Mouse (Mus musculus) intestine, embryonic 15.5 days (tissue): ENCODE data around the gene Nat9. TPM values are rescaled to one million over a fixed set of nuclear protein-coding genes. Genes with fewer than 3 reads are reported as not detected.

Experiments used
- ATAC-seq: fragments of 200-750 bp; cut with Nextera tagmentation; 2 replicates; pipeline ENCODE4 v1.8.0; 2017; ENCODE audit warnings: moderate TSS enrichment, moderate library complexity
- H3K27ac ChIP-seq: fragments of 300-500 bp; sonication (generic); 2 replicates; pipeline ENCODE4 v1.5.1; 2015; ENCODE audit warnings: mild to moderate bottlenecking, inconsistent platforms
- H3K27me3 ChIP-seq: fragments of 300-500 bp; sonication (generic); replicated peaks from 2 replicates; pipeline ENCODE4 v1.6.1; 2015; ENCODE audit warnings: inconsistent platforms
- H3K36me3 ChIP-seq: fragments of 300-500 bp; sonication (generic); 2 replicates; pipeline ENCODE4 v1.6.1; 2015; ENCODE audit warnings: inconsistent platforms
- H3K4me1 ChIP-seq: fragments of 300-500 bp; sonication (generic); replicated peaks from 2 replicates; pipeline ENCODE4 v1.6.1; 2015; ENCODE audit warnings: inconsistent platforms
- H3K4me2 ChIP-seq: fragments of 300-500 bp; sonication (generic); replicated peaks from 2 replicates; pipeline ENCODE4 v1.6.1; 2015; ENCODE audit warnings: mild to moderate bottlenecking, inconsistent platforms
- H3K4me3 ChIP-seq: fragments of 300-500 bp; sonication (generic); replicated peaks from 2 replicates; pipeline ENCODE4 v1.5.1; 2015; ENCODE audit warnings: inconsistent platforms
- H3K9ac ChIP-seq: fragments of 300-500 bp; sonication (generic); 2 replicates; pipeline ENCODE4 v1.6.1; 2015; ENCODE audit warnings: inconsistent platforms
- H3K9me3 ChIP-seq: fragments of 300-500 bp; sonication (generic); 2 replicates; pipeline ENCODE4 v1.6.1; 2016; ENCODE audit warnings: inconsistent platforms
- WGBS: fragments of 180-500 bp; shearing (Covaris S2); methylation state at CpG from one replicate; pipeline ENCODE4 v1.1.7; 2015; 5-methylcytosine and 5-hydroxymethylcytosine counted together
- polyA plus RNA-seq: library from polyadenylated mRNA; unstranded; fragments of >200 nt; fragmentation: Nextera tagmentation; extraction: Ambion mirVana; gene quantifications from 2 replicates; pipeline ENCODE4 v1.2.1, GENCODE M21; 2015

Gene Nat9
- 20.5 and 20.6 TPM in 2 replicates for polyA plus RNA-seq

- Histone ChIP-seq H3K4me3 (peak within 1 kb of the TSS; percentile 66), H3K4me1 (peaks cover 17% of the 10 kb centered on the region), H3K4me2 (peak within 1 kb of the TSS; percentile 95), H3K9ac (peak within 1 kb of the TSS; percentile 75), H3K27me3 (no peaks in the 10 kb centered on the region), H3K27ac (peak within 1 kb of the TSS; percentile 81), H3K9me3 (no peaks in the 10 kb centered on the region), H3K36me3 (peaks cover 2% of the 10 kb centered on the region; the same call in 1 of the 2 replicates)
- WGBS, result 5% methylated on average over 12 of the region's 12 CpGs
- ATAC-seq, result peak; percentile 23
Observed at GRCm38 (mm10) chr11:115187693-115188092, at the start of gene Nat9. TSS of gene Nat9 (minus strand) at chr11:115187859.

GRCm38 (mm10) chr11:115236570-115236969 is 48.9 kb upstream of the Nat9 start:
- Histone ChIP-seq H3K36me3 (no peaks in the 10 kb centered on the region), H3K27me3 (no peaks in the 10 kb centered on the region), H3K4me1 (peaks cover 25% of the 10 kb centered on the region), H3K9me3 (no peaks in the 10 kb centered on the region), H3K27ac (no peak overlapping the region), H3K9ac (no peak overlapping the region), H3K4me3 (no peak overlapping the region), H3K4me2 (no peak overlapping the region)
- ATAC-seq, result no peak
- WGBS, result 17% methylated on average over 5 of the region's 5 CpGs

GRCm38 (mm10) chr11:115234320-115235044 is 46.8 kb upstream of the Nat9 start:
- Histone ChIP-seq H3K9ac (no peak overlapping the region), H3K9me3 (no peaks in the 10 kb centered on the region), H3K36me3 (no peaks in the 10 kb centered on the region), H3K27me3 (no peaks in the 10 kb centered on the region), H3K4me1 (peaks cover 35% of the 10 kb centered on the region), H3K27ac (no peak overlapping the region), H3K4me2 (no peak overlapping the region), H3K4me3 (no peak overlapping the region)
- ATAC-seq, result no peak
- WGBS, result 71% methylated on average over 15 of the region's 15 CpGs

- Histone ChIP-seq H3K9me3 (no peaks in the 10 kb centered on the region), H3K9ac (no peak overlapping the region), H3K4me3 (no peak overlapping the region), H3K27me3 (no peaks in the 10 kb centered on the region), H3K4me2 (no peak overlapping the region), H3K36me3 (no peaks in the 10 kb centered on the region), H3K4me1 (peaks cover 35% of the 10 kb centered on the region), H3K27ac (no peak overlapping the region)
- no peak for ATAC-seq
- 68% methylated on average over 20 of the region's 20 CpGs for WGBS
Observed at GRCm38 (mm10) chr11:115233526-115234290, 46.0 kb upstream of the Nat9 start.

GRCm38 (mm10) chr11:115232889-115233288 is 45.2 kb upstream of the Nat9 start:
- 93% methylated on average over 5 of the region's 5 CpGs for WGBS
- no peak overlapping the region for H3K4me3 ChIP-seq
- H3K36me3 ChIP-seq, result no peaks in the 10 kb centered on the region
- no peaks in the 10 kb centered on the region for H3K9me3 ChIP-seq
- H3K4me2 ChIP-seq, result no peak overlapping the region
- ATAC-seq, result no peak
- no peaks in the 10 kb centered on the region for H3K27me3 ChIP-seq
- H3K9ac ChIP-seq, result no peak overlapping the region
- H3K4me1 ChIP-seq, result peaks cover 35% of the 10 kb centered on the region
- no peak overlapping the region for H3K27ac ChIP-seq

- H3K27me3 ChIP-seq, result no peaks in the 10 kb centered on the region
- no peaks in the 10 kb centered on the region for H3K9me3 ChIP-seq
- peak overlapping the region; percentile 88 for H3K27ac ChIP-seq
- 0 out of 2 replicates have a peak, but pooled peaks have one; percentile 2 for ATAC-seq
- no peak overlapping the region for H3K9ac ChIP-seq
- H3K4me1 ChIP-seq, result peaks cover 38% of the 10 kb centered on the region
- H3K4me2 ChIP-seq, result peak overlapping the region; percentile 45
- no peak overlapping the region for H3K4me3 ChIP-seq
- 47% methylated on average over 9 of the region's 9 CpGs for WGBS
- no peaks in the 10 kb centered on the region for H3K36me3 ChIP-seq
Observed at GRCm38 (mm10) chr11:115231924-115232323, 44.3 kb upstream of the Nat9 start.

GRCm38 (mm10) chr11:115231168-115231915 is 43.7 kb upstream of the Nat9 start:
- H3K27ac ChIP-seq, result peak overlapping the region; percentile 88
- H3K36me3 ChIP-seq, result no peaks in the 10 kb centered on the region
- no peaks in the 10 kb centered on the region for H3K27me3 ChIP-seq
- peak overlapping the region; percentile 45 for H3K4me2 ChIP-seq
- H3K9ac ChIP-seq, result no peak overlapping the region
- no peak overlapping the region for H3K4me3 ChIP-seq
- peaks cover 36% of the 10 kb centered on the region for H3K4me1 ChIP-seq
- ATAC-seq, result peak; percentile 89
- WGBS, result 32% methylated on average over 14 of the region's 14 CpGs
- no peaks in the 10 kb centered on the region for H3K9me3 ChIP-seq

GRCm38 (mm10) chr11:115229021-115229930 is 41.6 kb upstream of the Nat9 start:
- Histone ChIP-seq H3K4me3 (no peak overlapping the region), H3K36me3 (no peaks in the 10 kb centered on the region), H3K27ac (no peak overlapping the region), H3K9ac (no peak overlapping the region), H3K9me3 (no peaks in the 10 kb centered on the region), H3K4me1 (peaks cover 32% of the 10 kb centered on the region), H3K4me2 (no peak overlapping the region), H3K27me3 (no peaks in the 10 kb centered on the region)
- no peak for ATAC-seq
- WGBS, result 55% methylated on average over 15 of the region's 15 CpGs

GRCm38 (mm10) chr11:115228430-115228829 is 40.8 kb upstream of the Nat9 start:
- Histone ChIP-seq H3K4me3 (no peak overlapping the region), H3K27me3 (no peaks in the 10 kb centered on the region; the same call in 1 of the 2 replicates), H3K36me3 (no peaks in the 10 kb centered on the region), H3K27ac (no peak overlapping the region), H3K9me3 (no peaks in the 10 kb centered on the region), H3K4me1 (peaks cover 29% of the 10 kb centered on the region), H3K4me2 (no peak overlapping the region), H3K9ac (no peak overlapping the region)
- ATAC-seq, result no peak
- WGBS, result 57% methylated on average over 7 of the region's 7 CpGs

GRCm38 (mm10) chr11:115227640-115228039 is 40.0 kb upstream of the Nat9 start:
- Histone ChIP-seq H3K9me3 (no peaks in the 10 kb centered on the region), H3K36me3 (no peaks in the 10 kb centered on the region), H3K4me2 (no peak overlapping the region), H3K9ac (no peak overlapping the region), H3K4me3 (no peak overlapping the region), H3K27ac (no peak overlapping the region), H3K4me1 (peaks cover 30% of the 10 kb centered on the region), H3K27me3 (no peaks in the 10 kb centered on the region; the same call in 1 of the 2 replicates)
- ATAC-seq, result no peak
- 54% methylated on average over 12 of the region's 12 CpGs for WGBS

GRCm38 (mm10) chr11:115226811-115227491 is 39.3 kb upstream of the Nat9 start:
- Histone ChIP-seq H3K9me3 (no peaks in the 10 kb centered on the region), H3K4me1 (peaks cover 29% of the 10 kb centered on the region), H3K36me3 (no peaks in the 10 kb centered on the region), H3K4me2 (no peak overlapping the region), H3K9ac (no peak overlapping the region), H3K27me3 (no peaks in the 10 kb centered on the region; the same call in 1 of the 2 replicates), H3K27ac (no peak overlapping the region), H3K4me3 (no peak overlapping the region)
- 60% methylated on average over 14 of the region's 14 CpGs for WGBS
- no peak for ATAC-seq
